Mouse (Mus musculus): ENCODE measurements around the gene Unc5cl. TPM values are rescaled to one million over a fixed set of nuclear protein-coding genes. Genes with fewer than 3 reads are reported as not detected.

Gene Unc5cl
- polyA plus RNA-seq, 1 experiment, result 68.1 TPM

DNA sequence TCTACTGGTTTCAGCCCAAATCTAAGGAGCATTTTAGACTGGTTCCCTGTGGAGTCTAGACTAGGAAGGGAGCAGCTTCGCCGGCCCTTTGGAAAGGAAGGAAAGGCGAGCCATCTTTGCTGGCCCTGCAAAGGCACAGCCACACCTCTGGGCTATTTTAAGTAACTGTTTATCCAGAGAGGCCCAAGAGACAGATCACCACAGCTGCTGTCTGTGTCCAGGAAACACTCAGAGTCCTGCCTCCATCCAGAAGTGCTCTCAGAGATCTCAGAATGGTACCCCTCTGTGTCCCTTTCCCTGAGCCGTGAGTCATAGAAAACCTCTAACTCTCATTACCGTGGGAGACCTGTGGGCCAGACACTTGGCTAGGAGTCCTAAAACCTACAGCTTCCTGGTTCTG lies 24.3 kb upstream of the Unc5cl start:
- DNase-seq, result no peak
- H3K4me1 ChIP-seq (replicated peaks; ENCODE audit: control insufficient read depth, insufficient read depth, low read length), result peaks cover 36% of the 10 kb centered on the region
- TF ChIP-seq CTCF (IDR thresholded peaks at IDR 0.05; ENCODE audit: borderline replicate concordance, control insufficient read depth, extremely low read depth, insufficient read depth, low read length, poor library complexity), result no peak
- no peak for TF ChIP-seq POLR2A (IDR thresholded peaks at IDR 0.05; ENCODE audit: control insufficient read depth, extremely low read depth, insufficient read depth, low read length, poor library complexity)
- no peak overlapping the region for H3K27ac ChIP-seq (ENCODE audit: control insufficient read depth, insufficient read depth, low read length)
- H3K27me3 ChIP-seq (ENCODE audit: control insufficient read depth, insufficient read depth, low read length), result no peaks in the 10 kb centered on the region
- 60% methylated on average over 5 of the region's 5 CpGs for WGBS
- no peaks in the 10 kb centered on the region for H3K36me3 ChIP-seq (ENCODE audit: control insufficient read depth, insufficient read depth, low read length)
- no peak overlapping the region for H3K4me3 ChIP-seq (ENCODE audit: control insufficient read depth, insufficient read depth, low read length)

DNA sequence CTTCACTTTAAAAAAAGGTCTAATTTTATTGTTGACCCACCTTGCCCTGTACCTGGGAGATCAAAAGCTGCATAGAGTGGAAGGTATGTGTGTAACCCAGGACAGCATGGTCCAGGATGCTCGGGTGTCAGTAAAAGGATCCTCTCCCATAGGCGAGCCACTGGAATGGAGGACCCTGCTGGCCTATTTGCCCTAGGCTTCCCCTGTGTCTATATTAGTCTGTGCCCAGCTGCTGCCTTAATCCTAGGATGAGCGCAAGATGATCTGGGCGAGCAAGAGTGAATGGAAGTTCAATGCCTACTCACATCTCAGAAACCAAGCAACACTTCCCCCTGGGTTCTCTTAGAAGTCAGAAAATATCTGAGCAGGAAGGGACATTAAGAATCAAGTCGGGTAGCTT lies 23.6 kb upstream of the Unc5cl start:
- Histone ChIP-seq H3K27me3 (ENCODE audit: control insufficient read depth, insufficient read depth, low read length) (no peaks in the 10 kb centered on the region), H3K4me1 (replicated peaks; ENCODE audit: control insufficient read depth, insufficient read depth, low read length) (peaks cover 29% of the 10 kb centered on the region), H3K36me3 (ENCODE audit: control insufficient read depth, insufficient read depth, low read length) (no peaks in the 10 kb centered on the region), H3K27ac (ENCODE audit: control insufficient read depth, insufficient read depth, low read length) (no peak overlapping the region), H3K4me3 (ENCODE audit: control insufficient read depth, insufficient read depth, low read length) (no peak overlapping the region)
- TF ChIP-seq CTCF (IDR thresholded peaks at IDR 0.05; ENCODE audit: borderline replicate concordance, control insufficient read depth, extremely low read depth, insufficient read depth, low read length, poor library complexity) (no peak), POLR2A (IDR thresholded peaks at IDR 0.05; ENCODE audit: control insufficient read depth, extremely low read depth, insufficient read depth, low read length, poor library complexity) (no peak)
- no peak for DNase-seq
- 82% methylated on average over 5 of the region's 5 CpGs for WGBS

DNA sequence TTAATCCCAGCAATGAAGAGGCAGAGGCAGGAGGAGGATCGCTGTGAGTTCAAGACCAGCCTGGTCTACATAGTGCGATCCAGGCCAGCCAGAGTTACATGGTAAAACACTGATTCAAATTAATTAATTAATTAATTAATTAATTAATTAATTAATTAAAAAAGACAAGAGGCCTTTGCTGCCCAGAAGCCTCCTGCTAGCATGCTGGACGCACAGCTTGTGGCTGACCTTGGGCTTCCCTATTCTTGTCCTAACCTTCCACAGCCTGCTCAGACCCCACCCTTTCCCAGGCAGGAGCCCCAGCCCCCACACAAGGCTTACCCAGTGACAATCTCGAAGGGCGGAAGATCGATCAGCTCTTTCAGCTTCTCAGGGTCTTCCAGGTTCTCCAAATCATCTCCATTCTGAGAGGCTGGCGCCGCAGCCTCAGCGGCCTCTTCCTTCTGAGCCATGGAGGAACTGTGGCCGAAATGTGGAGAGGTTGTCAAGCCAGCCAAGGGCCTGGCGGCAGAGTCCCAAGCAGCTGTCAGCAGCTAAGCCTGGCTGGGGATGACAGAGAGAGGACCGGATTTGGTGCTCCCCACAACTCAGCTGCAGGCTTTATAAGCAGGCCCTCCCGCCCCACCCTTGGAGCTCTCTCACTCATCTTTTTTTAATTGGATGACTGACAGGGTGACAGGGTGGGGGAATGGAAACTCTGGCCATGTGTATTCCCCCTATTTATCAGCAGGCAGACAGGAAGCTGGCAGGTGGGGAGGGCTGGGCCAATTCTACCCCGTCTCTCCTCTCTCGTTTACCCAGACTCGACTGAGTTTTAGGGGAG lies 22.3 kb upstream of the Unc5cl start, which contains the start of gene Apobec2:
TSS of gene Apobec2 (minus strand) at position 773 of the 823 bp plus-strand sequence.
- Histone ChIP-seq H3K4me1 (replicated peaks; ENCODE audit: control insufficient read depth, insufficient read depth, low read length) (peaks cover 18% of the 10 kb centered on the region), H3K4me3 (ENCODE audit: control insufficient read depth, insufficient read depth, low read length) (no peak within 1 kb of the TSS), H3K27me3 (ENCODE audit: control insufficient read depth, insufficient read depth, low read length) (no peaks in the 10 kb centered on the region), H3K36me3 (ENCODE audit: control insufficient read depth, insufficient read depth, low read length) (no peaks in the 10 kb centered on the region), H3K27ac (ENCODE audit: control insufficient read depth, insufficient read depth, low read length) (no peak within 1 kb of the TSS)
- TF ChIP-seq POLR2A (IDR thresholded peaks at IDR 0.05; ENCODE audit: control insufficient read depth, extremely low read depth, insufficient read depth, low read length, poor library complexity) (no peak), CTCF (IDR thresholded peaks at IDR 0.05; ENCODE audit: borderline replicate concordance, control insufficient read depth, extremely low read depth, insufficient read depth, low read length, poor library complexity) (no peak)
- 74% methylated on average over 16 of the region's 16 CpGs for WGBS
- DNase-seq, result no peak

DNA sequence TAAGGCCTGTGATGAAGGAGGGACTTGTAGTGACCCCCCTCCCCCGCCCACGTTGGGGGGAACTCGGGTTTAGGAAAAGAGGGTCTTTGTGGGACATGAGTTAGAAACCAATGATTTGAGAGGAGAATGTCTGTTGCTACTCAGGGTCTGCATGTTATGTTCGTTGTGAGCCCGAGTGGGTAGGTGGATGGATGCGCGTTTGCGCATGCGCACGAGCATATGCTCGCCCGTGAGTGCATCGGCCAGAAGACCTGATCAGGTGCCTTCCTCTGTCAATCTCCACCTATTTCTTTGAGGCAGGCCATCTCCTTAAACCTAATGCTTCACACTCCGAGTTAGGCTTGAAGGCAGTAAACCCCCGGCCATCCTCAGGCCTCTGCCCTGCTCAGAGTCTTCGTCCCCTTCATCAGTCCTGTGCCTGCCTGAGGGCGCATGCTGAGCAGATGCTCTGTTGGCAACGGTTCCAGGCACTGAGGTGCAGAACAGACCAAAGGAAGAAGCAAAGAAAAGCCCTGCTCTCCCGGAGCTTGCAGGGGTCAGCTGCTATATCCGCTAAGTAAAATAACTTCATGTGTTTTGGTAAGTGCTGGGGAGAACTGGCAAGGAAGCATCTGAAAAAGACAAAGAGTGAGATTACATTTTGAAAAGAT lies 21.6 kb upstream of the Unc5cl start:
- Histone ChIP-seq H3K4me3 (ENCODE audit: control insufficient read depth, insufficient read depth, low read length) (no peak overlapping the region), H3K36me3 (ENCODE audit: control insufficient read depth, insufficient read depth, low read length) (no peaks in the 10 kb centered on the region), H3K4me1 (replicated peaks; ENCODE audit: control insufficient read depth, insufficient read depth, low read length) (peaks cover 11% of the 10 kb centered on the region), H3K27ac (ENCODE audit: control insufficient read depth, insufficient read depth, low read length) (no peak overlapping the region), H3K27me3 (ENCODE audit: control insufficient read depth, insufficient read depth, low read length) (no peaks in the 10 kb centered on the region)
- no peak for DNase-seq
- TF ChIP-seq POLR2A (IDR thresholded peaks at IDR 0.05; ENCODE audit: control insufficient read depth, extremely low read depth, insufficient read depth, low read length, poor library complexity), result no peak
- no peak for TF ChIP-seq CTCF (IDR thresholded peaks at IDR 0.05; ENCODE audit: borderline replicate concordance, control insufficient read depth, extremely low read depth, insufficient read depth, low read length, poor library complexity)
- WGBS, result 94% methylated on average over 20 of the region's 20 CpGs

DNA sequence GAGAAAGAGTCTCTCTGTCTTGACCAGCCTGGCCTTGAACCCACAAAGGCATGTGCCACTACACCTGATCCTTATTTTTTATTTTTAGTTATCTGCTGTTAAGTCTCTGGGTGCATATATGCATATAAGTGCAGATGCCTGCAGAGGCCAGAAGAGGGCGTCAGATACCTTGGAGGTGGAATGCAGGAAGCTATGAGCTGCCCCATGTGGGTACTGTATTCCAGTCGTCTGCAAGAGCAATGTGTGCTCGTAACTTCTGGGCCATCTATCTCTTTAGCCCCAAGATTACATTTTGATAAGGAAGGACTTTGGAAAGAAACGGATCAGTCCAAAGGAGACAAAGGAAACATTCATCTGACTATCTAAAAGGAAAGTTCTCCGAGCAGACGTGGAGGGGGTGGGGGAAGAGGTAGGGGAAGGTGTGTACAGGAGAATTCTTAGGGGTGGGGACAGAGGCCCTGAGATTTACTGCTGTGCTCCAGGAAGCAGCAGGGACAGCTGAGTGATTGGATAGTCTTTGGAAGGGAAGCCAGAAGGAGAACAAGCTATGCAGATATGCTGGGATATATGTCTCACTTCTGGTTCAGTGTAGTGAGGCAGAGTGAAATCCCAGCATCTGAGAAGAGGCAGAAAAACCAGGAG lies 20.9 kb upstream of the Unc5cl start:
- Histone ChIP-seq H3K27ac (ENCODE audit: control insufficient read depth, insufficient read depth, low read length) (no peak overlapping the region), H3K4me3 (ENCODE audit: control insufficient read depth, insufficient read depth, low read length) (no peak overlapping the region), H3K4me1 (replicated peaks; ENCODE audit: control insufficient read depth, insufficient read depth, low read length) (peaks cover 5% of the 10 kb centered on the region; the same call in 1 of the 2 replicates), H3K27me3 (ENCODE audit: control insufficient read depth, insufficient read depth, low read length) (no peaks in the 10 kb centered on the region), H3K36me3 (ENCODE audit: control insufficient read depth, insufficient read depth, low read length) (no peaks in the 10 kb centered on the region)
- DNase-seq, result no peak
- whole genome bisulfite sequencing, result 91% methylated on average over 6 of the region's 6 CpGs
- TF ChIP-seq POLR2A (IDR thresholded peaks at IDR 0.05; ENCODE audit: control insufficient read depth, extremely low read depth, insufficient read depth, low read length, poor library complexity) (no peak), CTCF (IDR thresholded peaks at IDR 0.05; ENCODE audit: borderline replicate concordance, control insufficient read depth, extremely low read depth, insufficient read depth, low read length, poor library complexity) (no peak)

DNA sequence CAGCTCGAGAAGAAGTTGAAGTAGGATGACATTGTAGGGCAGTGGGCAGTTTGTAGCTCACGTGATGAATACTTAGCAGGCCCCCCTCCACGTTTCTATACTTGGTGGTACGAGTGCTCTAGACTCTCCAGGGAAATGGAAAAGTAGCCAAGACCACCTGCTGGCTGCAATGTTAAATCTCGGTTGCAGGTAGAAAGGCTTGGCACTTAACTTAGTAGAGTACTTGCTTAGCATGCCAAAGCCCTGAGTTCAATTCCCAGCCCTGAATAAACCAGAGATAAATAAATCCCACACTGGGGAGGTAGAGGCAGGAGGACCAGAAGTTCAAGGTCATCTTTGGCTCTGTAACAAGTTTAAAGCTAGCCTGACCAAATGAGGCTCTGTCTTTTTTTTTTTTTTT lies 20.2 kb upstream of the Unc5cl start:
- Histone ChIP-seq H3K27ac (ENCODE audit: control insufficient read depth, insufficient read depth, low read length) (no peak overlapping the region), H3K4me1 (replicated peaks; ENCODE audit: control insufficient read depth, insufficient read depth, low read length) (peaks cover 5% of the 10 kb centered on the region; the same call in 1 of the 2 replicates), H3K36me3 (ENCODE audit: control insufficient read depth, insufficient read depth, low read length) (no peaks in the 10 kb centered on the region), H3K4me3 (ENCODE audit: control insufficient read depth, insufficient read depth, low read length) (no peak overlapping the region), H3K27me3 (ENCODE audit: control insufficient read depth, insufficient read depth, low read length) (no peaks in the 10 kb centered on the region)
- DNase-seq, result no peak
- WGBS, result 93% methylated on average over 5 of the region's 5 CpGs
- TF ChIP-seq POLR2A (IDR thresholded peaks at IDR 0.05; ENCODE audit: control insufficient read depth, extremely low read depth, insufficient read depth, low read length, poor library complexity) (no peak), CTCF (IDR thresholded peaks at IDR 0.05; ENCODE audit: borderline replicate concordance, control insufficient read depth, extremely low read depth, insufficient read depth, low read length, poor library complexity) (no peak)

Data from thymus, adult 2 months (tissue).